Mouse (Mus musculus): ENCODE measurements around the gene Snip1.

- no peak for TF ChIP-seq CTCF (IDR thresholded peaks at IDR 0.05; ENCODE audit: control insufficient read depth, insufficient read depth, insufficient read length)
- TF ChIP-seq FOSL1 (IDR thresholded peaks at IDR 0.05; ENCODE audit: insufficient read depth, low read length, poor library complexity, severe bottlenecking) = no peak
- no peak for TF ChIP-seq MYOG (IDR thresholded peaks at IDR 0.05; ENCODE audit: control insufficient read depth, extremely low read depth, insufficient read length)
Measured at GRCm38 (mm10) chr4:125123279-125123671, 56.8 kb downstream of the Snip1 start.
